Mouse (Mus musculus) thymus, postnatal 25 days (tissue): ENCODE measurements at regions not wholly inside any gene's neighbourhood (a gene's known extent, or its start where the extent isn't known, plus 50 kb on each side); places are given as distances from the start of the nearest gene placed in this dataset.

Source experiments
- DNase-seq: peaks from one replicate; pipeline ENCODE4 v3.0.0; 2022

- DNase-seq, result peak; percentile 6
Observed at GRCm38 (mm10) chr6:51170871-51171270, 261.6 kb upstream of the Nfe2l3 start.

- DNase-seq, result peak; percentile 25
Observed at GRCm38 (mm10) chr6:51171761-51172160, 260.7 kb upstream of the Nfe2l3 start.

- peak; percentile 6 for DNase-seq
Observed at GRCm38 (mm10) chr6:51172331-51172791, 260.1 kb upstream of the Nfe2l3 start.

GRCm38 (mm10) chr6:51172856-51173619, 259.4 kb upstream of the Nfe2l3 start:
- DNase-seq, result peak; percentile 15

- DNase-seq, result no peak
Observed at GRCm38 (mm10) chr6:51173620-51174442, 258.6 kb upstream of the Nfe2l3 start.

GRCm38 (mm10) chr6:51174443-51175021, 257.9 kb upstream of the Nfe2l3 start:
- no peak for DNase-seq

- DNase-seq, result no peak
Observed at GRCm38 (mm10) chr6:51175616-51176590, 256.6 kb upstream of the Nfe2l3 start.

- no peak for DNase-seq
Observed at GRCm38 (mm10) chr6:51176791-51177433, 255.6 kb upstream of the Nfe2l3 start.

GRCm38 (mm10) chr6:51177701-51178060, 254.8 kb upstream of the Nfe2l3 start:
- no peak for DNase-seq

- peak; percentile 69 for DNase-seq
Observed at GRCm38 (mm10) chr6:51178061-51178791, 254.2 kb upstream of the Nfe2l3 start.

GRCm38 (mm10) chr6:51178799-51179398, 253.6 kb upstream of the Nfe2l3 start:
- DNase-seq, result no peak

GRCm38 (mm10) chr6:51179741-51180537, 252.5 kb upstream of the Nfe2l3 start:
- peak; percentile 23 for DNase-seq

- peak; percentile 6 for DNase-seq
Observed at GRCm38 (mm10) chr6:51180881-51181875, 251.3 kb upstream of the Nfe2l3 start.

- DNase-seq, result no peak
Observed at GRCm38 (mm10) chr6:51181905-51182304, 250.6 kb upstream of the Nfe2l3 start.

- no peak for DNase-seq
Observed at GRCm38 (mm10) chr6:51182771-51183284, 249.6 kb upstream of the Nfe2l3 start.

GRCm38 (mm10) chr6:51183576-51184420, 248.7 kb upstream of the Nfe2l3 start:
- DNase-seq, result no peak

- no peak for DNase-seq
Observed at GRCm38 (mm10) chr6:51184500-51184899, 248.0 kb upstream of the Nfe2l3 start.
